Mouse (Mus musculus): Measurements from ENCODE around the gene Fam160a1. TPM values are rescaled to one million over a fixed set of nuclear protein-coding genes. Genes with fewer than 3 reads are reported as not detected.

Fam160a1 gene
- polyA plus RNA-seq, 1 experiment from 2014 or later = 0.34 TPM

DNA sequence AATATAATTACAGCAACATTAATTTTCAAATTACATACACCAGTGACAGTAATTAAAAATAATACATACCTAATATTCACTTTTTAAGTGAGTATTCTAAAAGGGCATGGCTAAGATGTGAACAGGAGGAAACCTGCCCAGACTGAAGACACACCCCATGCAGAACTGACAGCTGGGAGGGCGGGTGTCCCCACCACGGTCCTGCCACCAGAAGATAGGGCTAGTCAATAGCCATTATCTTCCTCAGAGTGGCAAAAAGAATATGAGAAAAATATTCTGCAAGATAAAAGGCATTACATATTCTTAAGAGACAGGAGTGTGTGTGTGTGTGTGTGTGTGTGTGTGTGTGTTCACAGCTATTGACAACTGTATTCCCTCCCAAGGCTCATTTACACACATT, 92.0 kb downstream of the Fam160a1 start:
- Histone ChIP-seq H3K9me3 (no peaks in the 10 kb centered on the region), H3K27ac (no peak overlapping the region), H3K4me3 (no peak overlapping the region), H3K4me2 (no peak overlapping the region), H3K27me3 (no peaks in the 10 kb centered on the region), H3K36me3 (no peaks in the 10 kb centered on the region), H3K4me1 (replicated peaks) (no peaks in the 10 kb centered on the region), H3K9ac (no peak overlapping the region)
- no peak for ATAC-seq (ENCODE audit: low FRiP score)
- 67% methylated on average over 2 of the region's 2 CpGs for WGBS

DNA sequence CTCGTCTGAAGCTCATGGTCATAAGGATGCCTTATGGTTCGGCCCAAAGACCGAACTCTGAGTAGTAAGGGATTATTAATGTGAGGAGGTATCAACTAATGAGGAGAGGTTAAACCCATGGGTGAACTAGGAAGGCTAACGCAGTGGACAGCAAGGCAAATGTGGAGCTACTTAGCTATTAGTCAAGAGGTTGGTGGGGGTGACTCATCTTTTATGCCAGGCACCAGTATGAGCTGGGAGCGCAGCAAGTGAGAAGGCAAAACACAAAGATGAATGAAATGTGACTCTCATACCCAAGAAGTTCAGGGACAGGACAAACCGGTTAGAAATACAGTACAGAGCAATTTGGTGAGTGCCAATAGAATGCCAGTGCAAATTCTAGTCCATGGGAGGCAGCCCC, 94.5 kb downstream of the Fam160a1 start:
- Histone ChIP-seq H3K4me2 (no peak overlapping the region), H3K9me3 (no peaks in the 10 kb centered on the region), H3K36me3 (no peaks in the 10 kb centered on the region), H3K4me1 (replicated peaks) (no peaks in the 10 kb centered on the region), H3K9ac (no peak overlapping the region), H3K27me3 (no peaks in the 10 kb centered on the region), H3K4me3 (no peak overlapping the region), H3K27ac (no peak overlapping the region)
- 87% methylated on average over 6 of the region's 6 CpGs for WGBS
- no peak for ATAC-seq (ENCODE audit: low FRiP score)

- no peak for ATAC-seq (ENCODE audit: low FRiP score)
- Histone ChIP-seq H3K36me3 (no peaks in the 10 kb centered on the region), H3K4me1 (replicated peaks) (0 out of 2 replicates have a peak, but pooled peaks cover under 1% of the 10 kb centered on the region), H3K9me3 (no peaks in the 10 kb centered on the region), H3K27me3 (no peaks in the 10 kb centered on the region), H3K4me3 (no peak overlapping the region), H3K27ac (no peak overlapping the region), H3K4me2 (no peak overlapping the region), H3K9ac (no peak overlapping the region)
- 93% methylated on average over 4 of the region's 4 CpGs for WGBS
These were observed 101.3 kb downstream of the Fam160a1 start for GRCm38 (mm10) chr3:85715764-85716297.

DNA sequence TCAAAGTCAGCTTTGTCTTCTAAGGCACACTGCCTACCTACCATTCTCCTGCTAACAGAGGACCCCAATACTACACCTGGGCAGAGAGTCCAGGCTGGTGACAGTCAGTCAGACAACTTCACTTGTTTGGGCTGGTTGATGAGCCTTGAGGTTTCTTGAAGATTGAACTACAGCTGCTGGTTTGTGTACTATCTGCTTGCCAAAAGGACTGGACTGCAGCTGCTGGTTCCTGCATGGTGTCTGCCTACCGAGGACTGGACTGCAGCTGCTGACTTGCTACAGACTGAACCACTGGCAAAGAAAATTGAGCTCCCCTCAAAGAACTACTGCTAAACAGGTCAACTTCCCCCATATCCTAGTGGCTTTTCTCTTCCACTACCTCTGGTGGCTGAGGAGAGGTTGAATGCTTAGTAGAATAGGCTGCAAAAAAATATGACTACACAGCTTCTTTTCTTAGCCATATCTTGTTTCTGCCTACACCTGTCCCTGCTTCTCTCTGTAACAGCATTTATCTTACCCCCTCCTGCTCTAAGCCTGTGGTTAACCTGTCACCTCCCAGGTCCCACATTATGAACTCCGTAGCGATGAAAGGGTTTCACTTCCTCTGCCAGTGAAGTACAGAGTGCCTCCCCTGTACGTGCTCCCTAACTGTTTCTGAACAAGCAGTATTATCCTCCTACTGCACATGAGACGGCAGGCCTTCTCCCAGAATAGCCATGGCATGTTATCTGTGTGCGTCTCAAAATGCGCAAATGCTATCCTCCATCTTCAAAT, 103.0 kb downstream of the Fam160a1 start:
- 0 out of 2 replicates have a peak, but pooled peaks cover 4% of the 10 kb centered on the region for H3K4me1 ChIP-seq (replicated peaks)
- no peaks in the 10 kb centered on the region for H3K27me3 ChIP-seq
- no peaks in the 10 kb centered on the region for H3K36me3 ChIP-seq
- H3K4me3 ChIP-seq = no peak overlapping the region
- no peak overlapping the region for H3K27ac ChIP-seq
- no peak for ATAC-seq (ENCODE audit: low FRiP score)
- H3K9ac ChIP-seq = no peak overlapping the region
- no peaks in the 10 kb centered on the region for H3K9me3 ChIP-seq
- 91% methylated on average over 7 of the region's 7 CpGs for WGBS
- no peak overlapping the region for H3K4me2 ChIP-seq

DNA sequence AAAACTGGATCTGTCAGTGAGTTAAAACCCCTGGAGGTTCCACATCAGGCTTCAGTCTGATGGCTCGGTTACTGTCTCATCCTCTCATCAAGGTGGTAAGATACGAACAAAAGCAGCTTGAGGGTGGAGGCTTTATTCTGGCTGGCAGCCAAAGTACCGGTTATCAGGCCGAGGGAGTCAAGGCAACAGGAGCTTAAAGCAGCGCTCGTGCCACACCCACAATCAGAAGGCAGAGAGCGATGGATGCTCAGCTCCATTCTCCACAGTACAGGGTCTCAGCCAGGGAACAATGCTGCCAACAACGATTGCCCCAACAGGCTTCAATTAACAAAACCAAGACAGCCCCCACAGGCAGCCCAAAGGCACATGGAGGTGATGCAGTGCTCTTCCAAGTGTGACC, 106.4 kb downstream of the Fam160a1 start:
- H3K4me1 ChIP-seq (replicated peaks) = 0 out of 2 replicates have a peak, but pooled peaks cover 7% of the 10 kb centered on the region
- H3K27me3 ChIP-seq = no peaks in the 10 kb centered on the region
- no peak overlapping the region for H3K4me3 ChIP-seq
- no peaks in the 10 kb centered on the region for H3K9me3 ChIP-seq
- H3K4me2 ChIP-seq = no peak overlapping the region
- H3K27ac ChIP-seq = no peak overlapping the region
- WGBS = 54% methylated on average over 8 of the region's 8 CpGs
- ATAC-seq (ENCODE audit: low FRiP score) = no peak
- H3K36me3 ChIP-seq = no peaks in the 10 kb centered on the region
- no peak overlapping the region for H3K9ac ChIP-seq

- no peaks in the 10 kb centered on the region for H3K9me3 ChIP-seq
- 38% methylated on average over 7 of the region's 7 CpGs for WGBS
- H3K36me3 ChIP-seq = no peaks in the 10 kb centered on the region
- H3K4me3 ChIP-seq = no peak overlapping the region
- H3K4me2 ChIP-seq = no peak overlapping the region
- peaks cover 15% of the 10 kb centered on the region; the same call in 1 of the 2 replicates for H3K4me1 ChIP-seq (replicated peaks)
- no peak overlapping the region for H3K27ac ChIP-seq
- no peaks in the 10 kb centered on the region for H3K27me3 ChIP-seq
- no peak for ATAC-seq (ENCODE audit: low FRiP score)
- no peak overlapping the region for H3K9ac ChIP-seq
These were observed 109.7 kb downstream of the Fam160a1 start for GRCm38 (mm10) chr3:85707421-85707820.

- H3K4me1 ChIP-seq (replicated peaks) = peaks cover 11% of the 10 kb centered on the region; the same call in 1 of the 2 replicates
- no peak overlapping the region for H3K4me3 ChIP-seq
- no peaks in the 10 kb centered on the region for H3K9me3 ChIP-seq
- ATAC-seq (ENCODE audit: low FRiP score) = no peak
- no peak overlapping the region for H3K4me2 ChIP-seq
- H3K9ac ChIP-seq = no peak overlapping the region
- peak overlapping the region; percentile 6; the same call in 1 of the 2 replicates for H3K27ac ChIP-seq
- WGBS = 37% methylated on average over 6 of the region's 6 CpGs
- no peaks in the 10 kb centered on the region for H3K36me3 ChIP-seq
- H3K27me3 ChIP-seq = no peaks in the 10 kb centered on the region
These were observed 113.8 kb downstream of the Fam160a1 start for GRCm38 (mm10) chr3:85703141-85703882.

DNA sequence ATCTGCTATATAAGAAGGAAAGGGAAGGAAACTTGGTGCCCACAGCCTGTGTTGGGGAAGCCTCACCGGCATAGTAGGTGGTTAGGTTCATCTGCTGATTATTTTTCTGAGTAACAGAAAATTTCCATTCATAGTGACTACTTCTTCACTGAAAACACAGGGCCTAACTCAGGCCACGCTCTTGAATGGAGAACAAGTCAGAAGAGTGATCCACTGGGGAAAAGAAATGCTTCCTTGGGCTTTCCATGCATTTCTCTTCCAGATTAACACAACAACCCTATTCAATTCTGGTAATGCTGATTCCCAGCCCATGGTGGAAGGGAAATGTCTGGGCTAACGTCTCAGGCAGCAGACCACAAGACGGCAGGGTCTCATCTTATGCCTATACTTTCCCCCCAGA, 118.6 kb downstream of the Fam160a1 start:
- Histone ChIP-seq H3K4me1 (replicated peaks) (peaks cover 8% of the 10 kb centered on the region; the same call in 1 of the 2 replicates), H3K9ac (no peak overlapping the region), H3K9me3 (no peaks in the 10 kb centered on the region), H3K36me3 (no peaks in the 10 kb centered on the region), H3K27ac (no peak overlapping the region), H3K4me2 (no peak overlapping the region), H3K4me3 (no peak overlapping the region), H3K27me3 (no peaks in the 10 kb centered on the region)
- no peak for ATAC-seq (ENCODE audit: low FRiP score)
- WGBS = 84% methylated on average over 4 of the region's 4 CpGs

GRCm38 (mm10) chr3:85695056-85695455, 122.0 kb downstream of the Fam160a1 start:
- H3K27ac ChIP-seq = no peak overlapping the region
- no peak overlapping the region for H3K4me3 ChIP-seq
- H3K4me1 ChIP-seq (replicated peaks) = no peaks in the 10 kb centered on the region
- no peak overlapping the region for H3K9ac ChIP-seq
- H3K9me3 ChIP-seq = no peaks in the 10 kb centered on the region
- no peak for ATAC-seq (ENCODE audit: low FRiP score)
- H3K4me2 ChIP-seq = no peak overlapping the region
- WGBS = 48% methylated on average over 3 of the region's 3 CpGs
- no peaks in the 10 kb centered on the region for H3K36me3 ChIP-seq
- H3K27me3 ChIP-seq = no peaks in the 10 kb centered on the region

DNA sequence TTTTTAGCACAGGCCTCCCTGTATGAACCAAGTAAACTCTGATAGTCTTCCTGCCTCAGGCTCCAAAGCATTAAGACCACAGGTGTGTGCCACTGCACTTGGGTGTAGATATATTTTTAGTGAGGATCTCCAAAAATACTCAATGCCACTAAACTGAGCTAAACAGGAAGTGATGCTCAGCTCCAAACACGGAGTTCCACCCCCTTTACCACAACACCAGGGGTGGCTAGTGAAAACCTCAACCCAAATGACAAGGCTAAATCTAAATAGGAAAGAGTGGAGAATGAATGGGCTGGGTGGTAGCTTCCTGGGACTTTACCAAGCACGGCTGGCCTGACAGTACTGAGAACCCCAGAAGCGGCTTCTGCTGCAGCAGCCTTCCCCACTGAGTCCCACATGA, 124.1 kb downstream of the Fam160a1 start:
- no peak overlapping the region for H3K4me2 ChIP-seq
- 57% methylated on average over 3 of the region's 3 CpGs for WGBS
- no peaks in the 10 kb centered on the region for H3K9me3 ChIP-seq
- H3K4me3 ChIP-seq = no peak overlapping the region
- H3K27me3 ChIP-seq = no peaks in the 10 kb centered on the region
- H3K9ac ChIP-seq = no peak overlapping the region
- no peak for ATAC-seq (ENCODE audit: low FRiP score)
- H3K36me3 ChIP-seq = no peaks in the 10 kb centered on the region
- H3K4me1 ChIP-seq (replicated peaks) = no peaks in the 10 kb centered on the region
- H3K27ac ChIP-seq = no peak overlapping the region

GRCm38 (mm10) chr3:85691134-85691533, 126.0 kb downstream of the Fam160a1 start:
- Histone ChIP-seq H3K27me3 (no peaks in the 10 kb centered on the region), H3K9me3 (no peaks in the 10 kb centered on the region), H3K36me3 (no peaks in the 10 kb centered on the region), H3K4me3 (no peak overlapping the region), H3K9ac (no peak overlapping the region), H3K4me1 (replicated peaks) (no peaks in the 10 kb centered on the region), H3K27ac (no peak overlapping the region), H3K4me2 (no peak overlapping the region)
- 69% methylated on average over 4 of the region's 4 CpGs for WGBS
- no peak for ATAC-seq (ENCODE audit: low FRiP score)

DNA sequence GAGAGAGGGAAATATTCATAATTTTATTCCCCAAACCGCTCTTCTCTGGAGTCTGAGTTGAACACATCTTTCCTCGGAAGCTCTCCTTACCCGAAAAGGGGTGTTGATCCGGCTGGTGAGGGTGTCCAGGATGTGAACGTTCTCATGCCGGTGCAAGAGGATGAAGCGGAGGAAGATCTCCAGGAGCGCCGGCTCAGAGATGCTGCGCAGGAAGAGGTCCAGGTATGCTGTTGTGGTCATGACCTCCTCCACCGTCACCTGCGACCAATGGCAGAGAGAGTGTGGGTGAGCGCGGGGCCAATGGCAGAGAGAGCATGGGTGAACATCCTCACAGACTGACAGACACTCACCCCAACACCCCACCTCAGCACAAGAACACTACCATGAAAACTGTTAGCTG, 128.8 kb downstream of the Fam160a1 start:
- H3K4me1 ChIP-seq (replicated peaks) = no peaks in the 10 kb centered on the region
- no peaks in the 10 kb centered on the region for H3K9me3 ChIP-seq
- H3K27ac ChIP-seq = no peak overlapping the region
- 95% methylated on average over 14 of the region's 14 CpGs for WGBS
- H3K4me2 ChIP-seq = no peak overlapping the region
- no peak for ATAC-seq (ENCODE audit: low FRiP score)
- H3K4me3 ChIP-seq = no peak overlapping the region
- no peaks in the 10 kb centered on the region for H3K27me3 ChIP-seq
- H3K36me3 ChIP-seq = no peaks in the 10 kb centered on the region
- H3K9ac ChIP-seq = no peak overlapping the region

Data from hindbrain, embryonic 13.5 days (tissue).